Mouse (Mus musculus) CD4-positive naive resting alpha-beta T cell, adult 57 days (primary cell): ENCODE measurements around the gene Sdr9c7. TPM values are rescaled to one million over a fixed set of nuclear protein-coding genes. Genes with fewer than 3 reads are reported as not detected.

ENCODE experiments used
- total RNA-seq: library from RNA; stranded (reverse); gene quantifications from one replicate; pipeline ENCODE4 v1.2.4, GENCODE M21; 2023

Sdr9c7 gene
- not detected for total RNA-seq

GRCm38 (mm10) chr10:127898218-127898617 is at the start of gene Sdr9c7:
TSS of gene Sdr9c7 (plus strand) at chr10:127898518.

GRCm38 (mm10) chr10:127849628-127850027 is 48.7 kb upstream of the Sdr9c7 start, which contains the start of gene Rdh19:
TSS of gene Rdh19 (plus strand) at chr10:127849928.

GRCm38 (mm10) chr10:127866232-127866631 is 32.1 kb upstream of the Sdr9c7 start, which contains the start of gene Rdh16f2:
TSS of gene Rdh16f2 (plus strand) at chr10:127866474.

GRCm38 (mm10) chr10:127888605-127889004 is 9.7 kb upstream of the Sdr9c7 start, which contains the start of gene Rdh7:
TSS of gene Rdh7 (minus strand) at chr10:127888817.

Other genes starting within 250 kb of the Sdr9c7 start
- gene Nemp1, start 231.6 kb upstream of the Sdr9c7 start, total RNA-seq: 7.1 TPM
- 48.2 TPM for gene Nab2, start 229.9 kb upstream of the Sdr9c7 start, total RNA-seq
- 0.33 TPM for gene Myo1a, start 193.3 kb upstream of the Sdr9c7 start, total RNA-seq
- gene Tac2, start 174.0 kb upstream of the Sdr9c7 start, total RNA-seq: not detected
- gene Zbtb39, start 159.0 kb upstream of the Sdr9c7 start, total RNA-seq: 10.6 TPM
- gene Gpr182, start 146.8 kb upstream of the Sdr9c7 start, total RNA-seq: 0.41 TPM
- gene Rdh1, start 138.8 kb upstream of the Sdr9c7 start, total RNA-seq: 0.18 TPM
- gene Rdh16f1, start 138.7 kb upstream of the Sdr9c7 start, total RNA-seq: not detected
- gene Rdh9, start 122.1 kb upstream of the Sdr9c7 start, total RNA-seq: 0.80 TPM
- not detected for gene Rdh16, start 97.4 kb upstream of the Sdr9c7 start, total RNA-seq
- not detected for gene Rdh19, start 48.6 kb upstream of the Sdr9c7 start, total RNA-seq
- not detected for gene Rdh16f2, start 32.0 kb upstream of the Sdr9c7 start, total RNA-seq
- not detected for gene Rdh7, start 9.7 kb upstream of the Sdr9c7 start, total RNA-seq
- gene Hsd17b6, start 109.1 kb downstream of the Sdr9c7 start, total RNA-seq: not detected
- gene Prim1, start 116.7 kb downstream of the Sdr9c7 start, total RNA-seq: 13.9 TPM
- gene Naca, start 137.1 kb downstream of the Sdr9c7 start, total RNA-seq: 733 TPM
- 122 TPM for gene Ptges3, start 160.4 kb downstream of the Sdr9c7 start, total RNA-seq
- 586 TPM for gene Atp5b, start 184.8 kb downstream of the Sdr9c7 start, total RNA-seq
- gene Baz2a, start 193.1 kb downstream of the Sdr9c7 start, total RNA-seq: 125 TPM